Mouse (Mus musculus) cerebellum, adult 18-20 months (tissue): ENCODE data around the gene Agpat4.
A peak's percentile ranks its signal among the peaks of the same experiment; 100 is the strongest.

Experiments used
- DNase-seq, 2 experiments: peaks; one replicate each; pipeline ENCODE4 v3.0.0; 2021

The Agpat4 gene

GRCm38 (mm10) chr17:12195604-12196003, 77.1 kb downstream of the Agpat4 start:
- no peak for DNase-seq

GRCm38 (mm10) chr17:12199933-12200332, 81.4 kb downstream of the Agpat4 start:
- no peak for DNase-seq

GRCm38 (mm10) chr17:12201086-12201485, 82.6 kb downstream of the Agpat4 start:
- DNase-seq, result no peak

GRCm38 (mm10) chr17:12203414-12203897, 85.0 kb downstream of the Agpat4 start:
- DNase-seq, result peak; percentile 55 to 65

GRCm38 (mm10) chr17:12204246-12204645, 85.7 kb downstream of the Agpat4 start:
- DNase-seq, result no peak

- DNase-seq, result no peak
These were observed 86.1 kb downstream of the Agpat4 start for GRCm38 (mm10) chr17:12204689-12205014.

DNA sequence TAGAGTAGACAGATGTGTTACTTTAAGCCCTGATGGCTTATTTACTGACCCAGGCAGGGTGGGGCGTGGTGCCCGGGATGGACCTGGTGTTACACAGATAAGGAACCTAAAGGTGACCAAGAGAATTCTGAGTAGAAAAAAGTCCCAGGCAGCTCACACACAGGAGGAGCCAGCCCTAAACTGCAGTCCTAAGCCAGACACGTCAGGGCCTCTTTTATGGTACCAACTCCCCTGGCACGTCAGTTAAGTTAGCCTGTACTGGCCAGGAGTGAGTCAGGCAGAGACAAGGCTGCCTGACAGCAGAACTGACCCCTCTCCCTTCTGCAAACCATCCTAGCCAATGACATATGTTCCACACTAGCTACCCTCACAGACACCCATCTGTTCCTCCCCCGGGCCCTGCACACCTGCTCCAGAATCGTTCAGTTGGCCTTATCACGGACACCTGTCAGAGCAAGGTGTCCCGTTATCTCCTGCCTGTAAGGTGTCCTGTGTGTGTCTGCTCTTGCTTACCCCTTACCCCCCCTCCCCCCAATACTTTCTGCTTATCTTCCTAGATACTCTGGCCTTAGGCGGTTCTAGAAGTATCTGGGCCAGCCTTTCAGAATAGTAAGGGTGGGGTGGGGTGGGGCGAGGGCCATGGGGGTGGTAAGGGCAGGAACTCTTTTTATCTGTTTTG, 86.7 kb downstream of the Agpat4 start:
- DNase-seq, result no peak

- DNase-seq, result no peak
These were observed 87.2 kb downstream of the Agpat4 start for GRCm38 (mm10) chr17:12205694-12206075.

- DNase-seq, result no peak
These were observed 87.7 kb downstream of the Agpat4 start for GRCm38 (mm10) chr17:12206248-12206647.

GRCm38 (mm10) chr17:12207022-12207548, 88.6 kb downstream of the Agpat4 start:
- DNase-seq, result no peak

- no peak for DNase-seq
These were observed 91.0 kb downstream of the Agpat4 start for GRCm38 (mm10) chr17:12209481-12209880.

DNA sequence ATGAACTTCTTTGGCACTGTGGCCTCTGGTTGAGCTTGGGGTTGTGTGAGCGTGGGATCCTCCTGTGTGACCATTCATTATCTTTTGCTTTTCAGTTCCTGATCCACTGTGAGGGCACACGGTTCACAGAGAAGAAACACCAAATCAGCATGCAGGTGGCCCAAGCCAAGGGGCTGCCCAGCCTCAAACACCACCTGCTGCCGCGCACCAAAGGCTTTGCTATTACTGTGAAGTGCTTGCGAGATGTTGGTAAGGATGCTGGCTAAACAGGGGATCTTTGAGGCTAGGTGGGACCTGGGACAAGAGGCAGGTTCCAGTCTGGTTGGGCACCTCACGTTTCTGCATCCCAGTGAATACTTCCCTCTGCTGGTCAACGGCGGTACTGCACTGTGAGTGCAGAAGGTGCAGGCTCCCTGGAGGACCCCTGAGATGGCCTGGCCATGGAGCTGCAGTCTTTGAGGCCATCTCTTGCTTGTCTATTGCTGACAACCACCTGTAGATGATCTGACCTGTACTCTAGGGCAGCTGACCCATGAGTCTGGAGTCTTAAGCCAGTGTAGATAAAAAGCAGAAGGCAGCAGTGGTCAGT, 92.1 kb downstream of the Agpat4 start:
- DNase-seq, result peak; percentile 82 to 90

- no peak for DNase-seq
These were observed 93.4 kb downstream of the Agpat4 start for GRCm38 (mm10) chr17:12211890-12212289.

- DNase-seq, result no peak
These were observed 93.8 kb downstream of the Agpat4 start for GRCm38 (mm10) chr17:12212341-12212740.

- DNase-seq, result no peak
These were observed 94.9 kb downstream of the Agpat4 start for GRCm38 (mm10) chr17:12213430-12213829.

DNA sequence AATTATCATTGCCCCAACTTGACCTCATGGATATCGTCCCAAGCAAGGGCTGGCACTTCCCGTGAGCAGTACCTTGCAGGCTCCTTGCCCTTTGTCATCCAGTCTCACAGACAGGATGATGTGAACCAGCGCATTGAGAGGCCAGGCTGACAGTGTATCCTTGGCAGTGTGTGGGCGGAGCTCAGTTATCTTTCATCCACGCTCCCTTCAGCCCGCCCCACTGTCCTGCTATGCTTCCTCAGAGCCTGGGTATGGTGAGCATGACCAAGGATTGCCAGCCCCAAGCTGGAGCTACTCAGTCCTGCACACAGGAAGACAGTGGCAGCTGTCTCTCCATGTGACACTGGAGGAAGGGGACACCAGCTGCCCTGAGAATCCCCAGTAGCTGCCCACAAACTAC, 97.7 kb downstream of the Agpat4 start:
- no peak for DNase-seq

DNA sequence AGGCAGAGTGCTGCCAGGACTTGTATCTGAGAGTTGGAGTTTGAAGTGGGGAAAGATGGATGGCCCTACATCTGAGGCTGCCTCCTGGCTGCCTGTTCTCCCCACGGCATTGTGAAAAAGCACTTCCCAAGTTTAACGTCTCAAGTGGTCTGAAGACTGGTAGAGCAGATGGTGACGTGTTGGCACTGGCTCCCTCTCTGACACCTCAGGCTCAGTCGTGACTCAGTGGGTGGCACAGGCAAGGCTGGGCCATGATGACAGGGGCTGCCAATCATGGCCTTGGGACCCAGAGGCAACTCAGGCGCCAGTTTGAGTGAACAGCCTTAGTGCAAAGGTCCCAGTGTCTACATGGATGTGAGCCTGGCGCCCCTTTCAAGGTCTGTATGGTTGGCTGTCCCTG, 103.4 kb downstream of the Agpat4 start:
- peak in 1 of 2 experiments; percentile 37 for DNase-seq

DNA sequence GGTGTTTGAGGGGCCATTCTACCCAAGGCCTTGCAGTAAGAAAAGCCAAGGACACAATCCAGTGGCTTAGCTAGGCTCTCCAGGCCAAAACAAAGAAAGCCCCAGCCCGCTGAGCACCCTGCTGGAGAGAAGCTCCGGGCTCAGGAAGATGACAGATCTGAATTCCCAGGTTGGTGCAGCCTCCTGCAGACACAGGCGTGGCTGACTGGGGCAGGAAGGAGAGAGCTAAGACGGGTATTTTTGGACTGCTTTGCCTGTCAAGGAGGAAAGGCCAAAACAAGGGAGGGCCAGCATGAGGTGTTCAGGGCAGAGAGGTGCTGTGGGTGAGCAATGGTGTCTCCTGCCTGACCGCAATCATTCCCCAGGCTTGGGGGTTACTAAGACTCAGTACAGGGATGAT, 105.2 kb downstream of the Agpat4 start:
- DNase-seq, result no peak

DNA sequence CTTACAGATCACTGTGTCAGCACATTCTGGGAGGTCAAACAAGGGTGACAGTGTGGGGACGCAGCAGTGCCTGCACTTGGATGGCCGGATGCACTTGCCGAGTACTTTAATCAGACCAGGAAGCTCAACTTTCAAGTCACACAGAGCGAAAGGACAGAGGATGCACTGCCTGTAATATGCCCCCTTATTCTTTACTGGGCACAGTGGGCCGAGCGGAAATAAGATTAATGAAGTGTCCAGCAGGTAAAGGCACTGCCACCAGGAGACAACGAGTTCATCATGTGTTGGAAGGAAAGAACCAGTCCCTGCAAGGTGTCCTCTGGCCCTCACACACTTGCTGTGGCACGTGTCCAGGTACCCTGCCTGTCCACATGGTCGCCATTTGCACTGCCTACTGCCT, 105.6 kb downstream of the Agpat4 start:
- DNase-seq, result peak; percentile 62 to 69

- peak; percentile 81 to 85 for DNase-seq
These were observed 106.0 kb downstream of the Agpat4 start for GRCm38 (mm10) chr17:12224551-12224950.

- DNase-seq, result no peak
These were observed 106.7 kb downstream of the Agpat4 start for GRCm38 (mm10) chr17:12225227-12225626.

DNA sequence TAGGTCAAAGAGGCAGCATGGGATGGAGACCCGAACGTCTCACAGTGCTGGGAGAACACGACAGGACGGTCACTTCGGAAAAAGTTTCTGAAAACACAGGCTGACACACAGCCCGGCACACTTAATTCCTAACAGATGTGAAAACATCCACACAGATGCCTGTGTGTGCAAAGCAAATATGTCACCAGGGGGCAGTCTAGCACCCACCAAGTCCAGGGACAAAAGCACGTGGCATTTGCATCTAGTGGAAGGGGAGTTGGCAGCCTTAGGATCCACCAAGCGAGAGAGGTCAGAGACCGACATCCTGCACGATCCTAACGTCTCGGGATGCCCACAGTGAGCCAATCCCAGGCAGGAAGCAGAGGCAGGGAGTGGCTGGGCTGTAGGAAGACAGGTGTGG, 108.0 kb downstream of the Agpat4 start:
- no peak for DNase-seq

DNA sequence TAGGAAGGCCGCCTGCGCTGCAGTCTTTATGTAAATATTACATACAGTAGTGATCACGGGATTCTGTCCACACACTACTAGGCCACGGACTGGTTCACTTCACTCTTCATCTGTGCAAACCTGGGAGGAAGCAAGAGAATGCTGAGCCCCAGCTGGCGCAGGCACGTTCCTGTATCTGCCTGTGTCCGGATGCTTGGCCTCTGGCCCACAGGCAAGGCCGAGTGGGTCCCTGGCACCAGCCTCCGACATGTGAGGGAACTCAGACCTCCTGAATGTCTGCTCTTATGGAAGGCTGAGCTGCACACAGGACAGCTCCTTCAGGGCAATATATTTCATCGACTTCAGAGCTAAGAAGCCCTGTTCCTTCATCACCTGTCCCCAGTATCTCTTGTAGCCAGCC, 109.5 kb downstream of the Agpat4 start:
- peak; percentile 42 to 57 for DNase-seq

DNA sequence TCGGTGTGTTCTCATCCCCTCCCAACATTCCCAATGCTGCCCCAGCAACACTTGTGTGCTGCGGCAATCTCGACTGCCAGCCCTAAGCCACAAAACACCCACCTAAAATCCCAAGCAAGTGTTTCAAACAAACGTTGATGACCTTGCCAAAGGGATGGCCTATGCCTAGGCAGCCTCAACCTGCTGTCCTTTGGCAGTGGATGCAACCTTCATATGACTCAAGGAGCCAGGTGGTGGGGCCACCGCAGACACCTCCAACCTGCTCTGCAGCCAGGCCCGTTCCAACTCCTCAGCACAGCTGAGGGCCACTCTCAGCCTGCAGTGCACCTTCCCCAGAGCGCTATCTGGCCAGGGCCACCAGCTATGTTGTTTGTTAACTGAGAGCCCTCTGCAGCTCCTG, 110.0 kb downstream of the Agpat4 start:
- DNase-seq, result peak; percentile 62 to 68

DNA sequence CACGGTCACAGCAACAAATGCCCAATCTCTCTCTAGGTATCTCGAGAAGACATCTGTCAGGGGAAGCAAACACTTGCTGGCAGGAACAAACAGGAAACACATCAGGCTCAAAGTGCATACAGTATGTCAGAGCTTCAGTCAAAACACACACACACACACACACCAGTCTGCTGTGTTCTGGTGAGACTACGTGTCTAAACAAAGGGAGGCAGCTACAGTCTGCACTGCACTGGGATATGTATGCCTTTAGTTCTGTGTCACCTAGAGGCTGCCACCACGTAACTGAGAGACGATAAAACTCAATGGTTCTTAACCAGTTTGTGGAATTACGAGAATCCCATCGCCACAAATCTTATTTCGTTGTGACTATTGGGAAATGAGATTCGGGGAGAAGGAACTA, 111.3 kb downstream of the Agpat4 start:
- no peak for DNase-seq
